Mouse (Mus musculus) forebrain, embryonic 16.5 days (tissue): ENCODE measurements around the gene Sde2. TPM values are rescaled to one million over a fixed set of nuclear protein-coding genes. Genes with fewer than 3 reads are reported as not detected.

ENCODE experiments used
- ATAC-seq: fragments of 200-750 bp; cut with Nextera tagmentation; 2 replicates; pipeline ENCODE4 v1.8.0; 2017; ENCODE audit warnings: mild to moderate bottlenecking, moderate library complexity
- H3K27ac ChIP-seq: fragments of 300-500 bp; sonication (generic); 2 replicates; pipeline ENCODE4 v1.5.1; 2014; ENCODE audit warnings: low read length, control low read depth
- H3K27me3 ChIP-seq: fragments of 300-500 bp; sonication (generic); replicated peaks from 2 replicates; pipeline ENCODE4 v1.6.1; 2014; ENCODE audit warnings: low read length; ENCODE audit not compliant: control insufficient read depth, insufficient read depth
- H3K36me3 ChIP-seq: fragments of 300-500 bp; sonication (generic); 2 replicates; pipeline ENCODE4 v1.6.1; 2014; ENCODE audit not compliant: control insufficient read depth, insufficient read depth
- H3K4me1 ChIP-seq: fragments of 300-500 bp; sonication (generic); replicated peaks from 2 replicates; pipeline ENCODE4 v1.6.1; 2014; ENCODE audit warnings: low read length; ENCODE audit not compliant: control insufficient read depth, insufficient read depth
- H3K4me2 ChIP-seq: fragments of 300-500 bp; sonication (generic); 2 replicates; pipeline ENCODE4 v1.6.1; 2014; ENCODE audit warnings: mild to moderate bottlenecking, low read length, control low read depth
- H3K4me3 ChIP-seq: fragments of 300-500 bp; sonication (generic); replicated peaks from 2 replicates; pipeline ENCODE4 v1.5.1; 2014; ENCODE audit warnings: mild to moderate bottlenecking, low read length, control low read depth
- H3K9ac ChIP-seq: fragments of 300-500 bp; sonication (generic); replicated peaks from 2 replicates; pipeline ENCODE4 v1.6.1; 2014; ENCODE audit warnings: low read depth, low read length, control low read depth
- H3K9me3 ChIP-seq: fragments of 300-500 bp; sonication (generic); 2 replicates; pipeline ENCODE4 v1.6.1; 2016; ENCODE audit warnings: low read length; ENCODE audit not compliant: control insufficient read depth
- WGBS: fragments of 180-500 bp; shearing (Covaris S2); extraction: QIAGEN DNeasy Blood & Tissue Kit; methylation state at CpG from one replicate; pipeline ENCODE4 v1.1.7; 2014; 5-methylcytosine and 5-hydroxymethylcytosine counted together
- polyA plus RNA-seq: library from polyadenylated mRNA; unstranded; fragments of >200 nt; fragmentation: Nextera tagmentation; extraction: Ambion mirVana; gene quantifications from 2 replicates; pipeline ENCODE4 v1.2.1, GENCODE M21; 2015

The Sde2 gene
- polyA plus RNA-seq, 1 experiment from 2014 or later: 36.6 TPM

GRCm38 (mm10) chr1:180874615-180875014 is 23.7 kb downstream of the Sde2 start:
- Histone ChIP-seq H3K4me1 (no peaks in the 10 kb centered on the region), H3K4me2 (no peak overlapping the region), H3K27ac (no peak overlapping the region), H3K9me3 (no peaks in the 10 kb centered on the region), H3K27me3 (no peaks in the 10 kb centered on the region), H3K4me3 (no peak overlapping the region), H3K9ac (no peak overlapping the region), H3K36me3 (no peaks in the 10 kb centered on the region)
- ATAC-seq: no peak
- 81% methylated on average over 2 of the region's 2 CpGs for WGBS

- no peak for ATAC-seq
- 86% methylated on average over 9 of the region's 9 CpGs for WGBS
- no peaks in the 10 kb centered on the region for H3K4me1 ChIP-seq
- H3K4me2 ChIP-seq: no peak overlapping the region
- H3K27me3 ChIP-seq: no peaks in the 10 kb centered on the region
- no peaks in the 10 kb centered on the region for H3K36me3 ChIP-seq
- no peaks in the 10 kb centered on the region for H3K9me3 ChIP-seq
- H3K4me3 ChIP-seq: no peak overlapping the region
- H3K9ac ChIP-seq: no peak overlapping the region
- H3K27ac ChIP-seq: no peak overlapping the region
These were observed 24.2 kb downstream of the Sde2 start for GRCm38 (mm10) chr1:180875126-180875525.

- no peak overlapping the region for H3K9ac ChIP-seq
- no peaks in the 10 kb centered on the region for H3K36me3 ChIP-seq
- H3K27ac ChIP-seq: no peak overlapping the region
- no peaks in the 10 kb centered on the region for H3K27me3 ChIP-seq
- H3K4me3 ChIP-seq: no peak overlapping the region
- no peak for ATAC-seq
- WGBS: 77% methylated on average over 4 of the region's 4 CpGs
- H3K4me1 ChIP-seq: no peaks in the 10 kb centered on the region
- H3K4me2 ChIP-seq: no peak overlapping the region
- H3K9me3 ChIP-seq: no peaks in the 10 kb centered on the region
These were observed 26.5 kb downstream of the Sde2 start for GRCm38 (mm10) chr1:180877466-180877865.

- Histone ChIP-seq H3K9ac (no peak overlapping the region), H3K9me3 (no peaks in the 10 kb centered on the region), H3K27me3 (no peaks in the 10 kb centered on the region), H3K36me3 (no peaks in the 10 kb centered on the region), H3K4me1 (no peaks in the 10 kb centered on the region), H3K27ac (no peak overlapping the region), H3K4me2 (no peak overlapping the region), H3K4me3 (no peak overlapping the region)
- ATAC-seq: no peak
- 79% methylated on average over 3 of the region's 3 CpGs for WGBS
These were observed 30.8 kb downstream of the Sde2 start for GRCm38 (mm10) chr1:180881768-180882167.

- Histone ChIP-seq H3K9ac (no peak overlapping the region), H3K36me3 (no peaks in the 10 kb centered on the region), H3K9me3 (no peaks in the 10 kb centered on the region), H3K4me2 (no peak overlapping the region), H3K4me3 (no peak overlapping the region), H3K27ac (no peak overlapping the region), H3K4me1 (peaks cover 4% of the 10 kb centered on the region), H3K27me3 (no peaks in the 10 kb centered on the region)
- ATAC-seq: no peak
- WGBS: 48% methylated on average over 7 of the region's 7 CpGs
These were observed 32.8 kb downstream of the Sde2 start for GRCm38 (mm10) chr1:180883731-180884130.

GRCm38 (mm10) chr1:180884484-180884883 is 33.6 kb downstream of the Sde2 start:
- ATAC-seq: no peak
- Histone ChIP-seq H3K27me3 (no peaks in the 10 kb centered on the region), H3K4me2 (no peak overlapping the region), H3K4me3 (no peak overlapping the region), H3K27ac (no peak overlapping the region), H3K9me3 (no peaks in the 10 kb centered on the region), H3K9ac (no peak overlapping the region), H3K4me1 (peaks cover 6% of the 10 kb centered on the region), H3K36me3 (no peaks in the 10 kb centered on the region)
- 90% methylated on average over 9 of the region's 9 CpGs for WGBS

GRCm38 (mm10) chr1:180888556-180889042 is 37.7 kb downstream of the Sde2 start:
- Histone ChIP-seq H3K9ac (no peak overlapping the region), H3K27ac (no peak overlapping the region), H3K4me2 (no peak overlapping the region), H3K9me3 (no peaks in the 10 kb centered on the region), H3K27me3 (peaks cover 4% of the 10 kb centered on the region), H3K36me3 (no peaks in the 10 kb centered on the region), H3K4me1 (peaks cover 6% of the 10 kb centered on the region), H3K4me3 (no peak overlapping the region)
- 1% methylated on average over 13 of the region's 13 CpGs for WGBS
- peak; percentile 26; the same call in 1 of the 2 replicates for ATAC-seq

GRCm38 (mm10) chr1:180889172-180889571 is 38.2 kb downstream of the Sde2 start:
- peaks cover 6% of the 10 kb centered on the region for H3K4me1 ChIP-seq
- H3K9me3 ChIP-seq: no peaks in the 10 kb centered on the region
- no peak for ATAC-seq
- H3K4me2 ChIP-seq: no peak overlapping the region
- H3K9ac ChIP-seq: no peak overlapping the region
- no peaks in the 10 kb centered on the region for H3K36me3 ChIP-seq
- H3K27me3 ChIP-seq: peaks cover 8% of the 10 kb centered on the region
- no peak overlapping the region for H3K27ac ChIP-seq
- WGBS: 33% methylated on average over 7 of the region's 7 CpGs
- H3K4me3 ChIP-seq: no peak overlapping the region

- no peak overlapping the region for H3K27ac ChIP-seq
- H3K4me3 ChIP-seq: no peak overlapping the region
- peaks cover 8% of the 10 kb centered on the region for H3K4me1 ChIP-seq
- peaks cover 11% of the 10 kb centered on the region for H3K27me3 ChIP-seq
- no peak for ATAC-seq
- H3K9me3 ChIP-seq: no peaks in the 10 kb centered on the region
- 50% methylated on average over 6 of the region's 6 CpGs for WGBS
- H3K36me3 ChIP-seq: no peaks in the 10 kb centered on the region
- no peak overlapping the region for H3K9ac ChIP-seq
- H3K4me2 ChIP-seq: no peak overlapping the region
These were observed 38.9 kb downstream of the Sde2 start for GRCm38 (mm10) chr1:180889841-180890240.

- no peak within 1 kb of the TSS; the same call in 1 of the 2 replicates for H3K4me2 ChIP-seq
- peaks cover 11% of the 10 kb centered on the region for H3K27me3 ChIP-seq
- H3K36me3 ChIP-seq: no peaks in the 10 kb centered on the region
- WGBS: 62% methylated on average over 10 of the region's 10 CpGs
- H3K9me3 ChIP-seq: no peaks in the 10 kb centered on the region
- ATAC-seq: no peak
- H3K27ac ChIP-seq: no peak within 1 kb of the TSS
- no peak within 1 kb of the TSS for H3K9ac ChIP-seq
- H3K4me3 ChIP-seq: peak within 1 kb of the TSS; percentile 35
- H3K4me1 ChIP-seq: peaks cover 8% of the 10 kb centered on the region
These were observed 41.9 kb downstream of the Sde2 start, which contains the start of gene Lefty2 for GRCm38 (mm10) chr1:180892808-180893207. Lefty2 (plus strand) TSS chr1:180893108.
